Mouse (Mus musculus): ENCODE data around the gene Kcnq2.

DNA sequence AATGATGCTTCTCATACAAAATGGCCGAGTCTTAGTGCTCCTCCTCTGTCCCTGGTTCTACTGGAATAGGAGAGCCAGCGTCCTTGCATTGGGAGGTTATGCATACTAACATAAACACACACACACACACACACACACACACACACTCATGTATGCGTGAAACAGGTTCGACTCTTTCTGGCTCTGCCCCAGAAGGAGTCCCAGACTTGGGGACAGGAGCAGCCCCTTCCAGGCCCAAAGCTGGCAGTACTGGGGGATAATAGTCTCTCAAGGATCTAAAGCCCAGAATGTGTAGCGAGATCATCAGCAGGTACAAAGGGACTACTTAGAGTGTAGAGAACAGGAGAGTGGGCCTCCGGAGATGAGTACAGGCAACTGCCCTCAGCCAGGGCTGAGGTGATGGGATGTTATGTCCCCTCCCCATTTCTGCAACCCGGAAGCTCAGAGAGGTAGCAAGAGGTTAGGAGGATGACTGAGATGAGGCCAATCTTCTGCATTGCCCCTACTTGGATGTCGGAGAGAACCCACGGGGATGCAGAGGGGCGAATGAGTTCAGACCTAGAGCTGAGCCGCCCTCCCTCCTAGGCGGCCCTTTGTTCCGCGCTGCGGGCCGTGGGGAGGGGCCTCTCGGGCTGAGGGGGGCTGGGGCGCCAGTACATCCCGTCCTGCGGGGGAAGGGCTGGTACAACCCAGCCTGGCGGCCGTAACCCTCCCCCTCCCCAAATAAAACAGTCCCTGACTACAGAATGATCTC lies 1.1 kb downstream of the Kcnq2 start:
- TF ChIP-seq MYOG (IDR thresholded peaks at IDR 0.05; ENCODE audit: control insufficient read depth in 1 of 3, insufficient read depth in 1 of 3, insufficient read length in 2 of 3, low read depth in 2 of 3) (no peak), E2F4 (IDR thresholded peaks at IDR 0.05; ENCODE audit: insufficient read depth) (no peak), POLR2A (IDR thresholded peaks at IDR 0.05; ENCODE audit: insufficient read length, low read depth) (no peak), MYOD1 (IDR thresholded peaks at IDR 0.05; ENCODE audit: control insufficient read depth in 1 of 3, insufficient read length in 2 of 3, low read depth in 2 of 3) (no peak), POLR2AphosphoS2 (IDR thresholded peaks at IDR 0.05; ENCODE audit: insufficient read length, low read depth) (no peak), USF1 (IDR thresholded peaks at IDR 0.05; ENCODE audit: low read depth) (no peak), MAX (IDR thresholded peaks at IDR 0.05; ENCODE audit: low read depth) (no peak), SRF (IDR thresholded peaks at IDR 0.05; ENCODE audit: control insufficient read depth, insufficient read length, low read depth) (no peak), TCF12 (IDR thresholded peaks at IDR 0.05; ENCODE audit: insufficient read depth, poor library complexity, severe bottlenecking) (no peak), CEBPB (IDR thresholded peaks at IDR 0.05; ENCODE audit: insufficient read depth, poor library complexity, severe bottlenecking) (no peak)
